Comparison of ENCODE assay signal across 8 mouse cellular contexts in genomic region chr11:73137591-73138501, GRCm38 (mm10). TPM values are rescaled to one million over a fixed set of nuclear protein-coding genes. Genes with fewer than 3 reads are reported as not detected.
A peak's percentile ranks its signal among the peaks of the same experiment; 100 is the strongest.
DNase-seq lines count a peak whose midpoint lies in the region; ATAC-seq lines count a peak whose summit lies in the region.

Gene Haspin, minus strand, starts transcription at chr11:73138294.

- DNase-seq in Muller cell, postnatal 12 days (ENCODE audit: inconsistent ontology term), result peak; percentile 89
- DNase-seq in cerebellum, adult 9-11 months, result peak; percentile 82
- peak; percentile 78 to 88 for DNase-seq in frontal cortex, postnatal 10 days (ENCODE audit: low spot score in 2 of 2)
- DNase-seq in layer of hippocampus, postnatal 25 days (ENCODE audit: extremely low spot score in 1 of 2, low spot score in 1 of 2), result peak; percentile 84 to 90
- DNase-seq in lung, postnatal 25 days (ENCODE audit: low spot score), result peak; percentile 94
- DNase-seq in retina, embryonic 14.5 days (ENCODE audit: low spot score), result peak; percentile 94
- peak; percentile 97 for DNase-seq in thymus, postnatal 4 days

- under 1% methylated on average over 84 of the region's 84 CpGs for WGBS in hindbrain, embryonic 13.5 days

- no peaks in the 10 kb centered on the region for H3K27me3 ChIP-seq in hindbrain, embryonic 13.5 days

- H3K9ac ChIP-seq in hindbrain, embryonic 13.5 days, result peak within 1 kb of the TSS; percentile 79

- no peak within 1 kb of the TSS for H3K27ac ChIP-seq in hindbrain, embryonic 13.5 days

- ATAC-seq in hindbrain, embryonic 13.5 days (ENCODE audit: low FRiP score), result peak; percentile 97

- H3K36me3 ChIP-seq in hindbrain, embryonic 13.5 days, result peaks cover 5% of the 10 kb centered on the region; the same call in 1 of the 2 replicates

- peak within 1 kb of the TSS; percentile 76 for H3K4me3 ChIP-seq in hindbrain, embryonic 13.5 days

- peaks cover 27% of the 10 kb centered on the region for H3K4me1 ChIP-seq in hindbrain, embryonic 13.5 days (replicated peaks)

- no peaks in the 10 kb centered on the region for H3K9me3 ChIP-seq in hindbrain, embryonic 13.5 days

- peak within 1 kb of the TSS; percentile 90 for H3K4me2 ChIP-seq in hindbrain, embryonic 13.5 days

RNA-seq across cellular contexts. Expression of gene Haspin, which starts in this region (rescaled TPM):
- polyA plus RNA-seq in hindbrain, embryonic 13.5 days (2015; fragmentation: Nextera tagmentation; extraction: Ambion mirVana), result 3.7 and 3.8 TPM in 2 replicates
- under 1 TPM; 0.30 to 0.33 TPM for total RNA-seq in layer of hippocampus, postnatal 25 days (2021)

Comparison
In these comparisons a context has a peak if more than half of its experiments do, and no peak if none do; other contexts are left out.
1. Peak in DNase-seq in layer of hippocampus, postnatal 25 days; RNA of the gene not detected or under 1 TPM.